Mouse (Mus musculus): ENCODE results near the gene Vamp5.

Vamp5 gene

DNA sequence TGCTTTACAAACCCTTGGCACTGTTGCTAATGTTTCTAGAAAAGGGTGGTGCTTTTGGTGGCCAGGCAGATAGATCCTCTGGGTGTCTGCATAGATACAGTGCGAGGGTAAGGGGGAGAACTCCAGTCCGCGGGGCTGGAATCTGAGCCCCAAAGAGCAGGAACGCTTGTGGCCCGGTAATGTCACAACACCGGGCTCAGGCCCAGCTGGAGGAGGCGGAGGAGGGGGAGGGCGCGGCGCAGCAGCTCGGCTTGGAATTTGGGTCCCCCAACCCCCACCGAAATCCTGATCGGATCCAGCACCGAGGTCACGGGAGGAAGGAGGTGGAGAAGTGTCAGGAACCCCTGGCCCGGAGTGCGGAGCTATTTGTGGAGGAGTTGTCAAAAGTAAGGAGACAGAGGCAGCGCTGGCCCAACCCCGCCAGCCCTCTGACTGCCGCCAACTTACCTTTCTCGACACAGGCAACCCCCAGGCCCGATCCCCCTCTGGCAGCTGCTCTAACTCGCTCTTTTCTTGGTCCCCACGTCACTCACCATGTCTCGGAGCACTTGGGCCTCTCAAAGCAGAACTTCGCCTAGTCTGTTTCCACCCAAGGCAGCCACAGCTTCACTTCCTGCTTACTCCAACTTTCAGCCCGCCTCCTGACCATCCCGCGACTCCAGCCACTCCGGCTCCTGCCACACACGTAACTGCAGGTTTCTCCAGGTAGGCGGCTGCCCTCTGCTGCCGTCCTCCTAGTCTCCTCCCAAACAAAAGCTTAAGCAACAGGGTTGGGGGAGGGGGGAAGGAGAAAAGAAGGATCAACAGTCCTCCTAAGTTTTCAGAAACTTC lies 9.9 kb upstream of the Vamp5 start, which contains the start of gene Vamp8:
Gene Vamp8 (minus strand): TSS at position 763 of the 831 bp plus-strand sequence.
- peak; percentile 71 for DNase-seq (ENCODE audit: extremely low spot score, low spot score)

DNA sequence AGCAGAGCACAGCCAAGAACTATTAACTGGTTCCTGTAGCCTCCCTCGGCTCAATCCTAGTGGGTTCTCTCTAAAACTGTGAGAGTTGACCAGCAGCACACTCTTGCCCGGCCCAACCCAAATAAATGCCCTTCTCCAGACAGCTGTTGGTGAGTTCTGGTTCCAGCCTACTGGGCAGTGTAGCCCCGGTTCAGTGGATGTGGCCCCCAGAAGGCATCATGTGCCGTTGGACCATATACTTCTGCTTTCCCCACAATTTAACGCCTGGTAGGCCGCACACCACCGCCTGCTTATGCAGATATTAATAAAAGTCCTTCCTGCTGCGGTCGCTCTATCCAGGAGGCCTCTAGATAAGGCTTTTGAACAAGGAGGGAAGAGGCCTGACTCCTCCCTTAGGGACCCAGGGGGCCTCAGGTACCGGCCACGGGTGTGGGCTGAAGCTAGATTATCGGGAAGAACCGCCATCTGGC lies 9.2 kb upstream of the Vamp5 start:
- DNase-seq (ENCODE audit: extremely low spot score, low spot score), result no peak

DNA sequence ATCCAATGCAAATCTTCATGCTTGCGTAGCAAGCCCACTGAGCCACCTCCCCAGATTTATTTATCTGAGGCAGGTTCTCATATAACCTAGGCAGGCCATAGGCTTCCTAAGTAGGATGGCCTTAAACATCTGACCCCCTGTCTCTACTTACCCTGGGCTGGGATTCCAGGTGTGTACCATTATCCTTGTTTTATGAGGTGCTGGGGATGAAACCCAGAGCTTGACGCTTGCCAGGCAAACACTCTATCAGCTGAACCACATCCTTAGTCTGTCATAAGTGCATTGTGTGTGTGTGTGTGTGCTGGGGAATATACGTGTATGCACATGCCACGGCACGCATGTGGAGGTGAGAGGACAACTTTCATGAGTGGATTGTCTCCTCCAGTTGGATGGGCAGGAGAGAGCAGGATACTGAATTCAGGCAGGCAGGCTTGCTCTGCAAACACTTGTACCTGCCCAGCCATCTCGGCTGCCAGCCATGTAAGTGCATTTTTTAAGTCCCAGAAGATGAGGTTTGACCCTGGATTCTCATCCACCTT lies 8.6 kb upstream of the Vamp5 start:
- DNase-seq (ENCODE audit: extremely low spot score, low spot score), result no peak

DNA sequence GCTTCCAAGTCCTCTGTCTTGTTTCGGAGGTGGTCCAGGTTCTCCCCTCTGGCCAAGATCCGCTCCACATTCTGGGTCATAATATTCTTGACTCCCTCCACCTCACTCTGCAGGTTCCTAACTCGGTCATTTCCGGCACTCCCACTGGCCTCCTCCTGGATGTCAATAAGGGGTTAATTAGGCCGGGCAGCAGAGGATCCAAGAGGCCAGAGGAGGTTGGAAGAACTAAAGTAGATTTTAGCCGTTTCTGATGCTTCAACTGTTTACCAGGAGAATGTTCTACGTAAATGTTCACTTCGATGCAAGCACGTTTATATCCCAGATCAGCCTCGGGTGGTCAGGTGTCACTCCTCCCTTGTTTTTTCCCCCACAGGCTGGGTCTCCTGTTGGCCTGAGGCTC lies 8.0 kb upstream of the Vamp5 start:
- no peak for DNase-seq (ENCODE audit: extremely low spot score, low spot score)

DNA sequence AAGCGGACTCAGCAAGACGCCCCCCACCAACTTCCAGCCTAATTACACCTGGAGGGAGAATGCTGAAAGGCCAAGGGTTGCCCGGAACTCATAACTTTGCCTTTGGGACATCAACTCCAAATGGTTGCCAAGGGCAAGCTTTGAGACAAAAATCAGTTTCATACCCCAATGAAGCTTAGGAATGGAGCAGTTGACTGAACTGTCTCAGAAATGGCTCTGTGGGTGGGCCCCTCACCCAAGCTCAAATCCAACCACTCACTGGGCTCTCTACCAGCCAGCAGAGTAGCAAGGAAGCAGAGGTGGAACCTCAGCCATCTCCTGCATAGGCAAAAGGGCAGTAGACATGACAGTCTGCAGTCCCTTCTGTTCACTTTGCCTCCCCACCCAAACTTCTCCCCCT lies 7.5 kb upstream of the Vamp5 start:
- no peak for DNase-seq (ENCODE audit: extremely low spot score, low spot score)

DNA sequence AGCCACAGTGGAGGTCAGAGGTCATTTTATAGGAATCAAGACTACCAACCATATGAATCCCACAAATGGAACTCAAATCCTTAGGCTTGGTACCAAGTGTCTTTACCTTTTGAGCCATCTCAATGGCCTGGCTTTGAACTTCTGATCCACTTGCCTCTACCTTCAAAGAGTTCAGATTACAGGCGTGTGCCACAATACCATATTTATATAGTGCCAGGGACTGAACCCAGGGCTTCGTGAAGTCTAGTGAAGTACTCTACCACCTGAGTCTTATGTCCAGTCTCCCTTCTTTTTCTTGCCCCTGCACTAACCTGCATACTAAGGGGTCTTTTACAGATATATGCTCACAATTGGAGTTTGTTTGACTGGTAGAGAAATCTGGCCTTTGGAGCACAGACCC lies 6.3 kb upstream of the Vamp5 start:
- no peak for DNase-seq (ENCODE audit: extremely low spot score, low spot score)

DNA sequence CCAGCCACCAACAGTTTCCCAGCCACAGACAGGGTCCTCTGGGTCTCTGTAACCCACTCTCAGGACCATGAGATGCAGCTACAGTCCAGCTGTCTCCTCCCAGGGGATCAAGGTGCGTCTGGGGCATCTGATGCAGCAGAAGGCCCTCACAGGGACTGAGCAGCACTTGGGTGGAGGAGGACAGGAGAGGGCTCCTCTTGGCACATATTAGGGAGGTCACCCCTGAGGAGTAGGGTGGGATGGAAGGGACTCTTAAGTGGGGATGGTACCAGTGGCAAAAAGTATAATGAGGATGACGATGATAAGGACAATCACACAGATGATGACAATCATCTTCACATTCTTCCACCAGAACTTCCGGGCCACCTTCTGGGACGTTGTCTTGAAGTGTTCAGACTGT lies 5.0 kb upstream of the Vamp5 start:
- DNase-seq (ENCODE audit: extremely low spot score, low spot score), result no peak

DNA sequence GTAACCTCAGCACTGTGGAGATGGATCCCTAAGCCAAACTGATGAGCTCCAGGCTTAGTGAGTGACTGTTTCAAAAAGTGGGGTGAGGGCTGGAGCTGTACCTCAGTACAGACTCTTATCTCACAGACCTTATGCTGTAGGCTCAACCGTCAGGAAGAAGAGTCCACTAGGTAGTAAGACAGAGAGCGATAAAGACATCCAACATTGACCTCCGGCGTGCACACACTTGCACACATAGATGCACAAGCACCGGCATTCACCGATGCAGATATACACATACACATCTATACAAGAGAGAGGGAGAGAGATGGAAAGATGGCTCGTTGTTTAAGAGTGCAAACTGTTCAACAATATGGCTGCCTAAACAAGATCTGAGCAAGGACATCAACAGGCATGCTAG lies 3.7 kb upstream of the Vamp5 start:
- no peak for DNase-seq (ENCODE audit: extremely low spot score, low spot score)

DNA sequence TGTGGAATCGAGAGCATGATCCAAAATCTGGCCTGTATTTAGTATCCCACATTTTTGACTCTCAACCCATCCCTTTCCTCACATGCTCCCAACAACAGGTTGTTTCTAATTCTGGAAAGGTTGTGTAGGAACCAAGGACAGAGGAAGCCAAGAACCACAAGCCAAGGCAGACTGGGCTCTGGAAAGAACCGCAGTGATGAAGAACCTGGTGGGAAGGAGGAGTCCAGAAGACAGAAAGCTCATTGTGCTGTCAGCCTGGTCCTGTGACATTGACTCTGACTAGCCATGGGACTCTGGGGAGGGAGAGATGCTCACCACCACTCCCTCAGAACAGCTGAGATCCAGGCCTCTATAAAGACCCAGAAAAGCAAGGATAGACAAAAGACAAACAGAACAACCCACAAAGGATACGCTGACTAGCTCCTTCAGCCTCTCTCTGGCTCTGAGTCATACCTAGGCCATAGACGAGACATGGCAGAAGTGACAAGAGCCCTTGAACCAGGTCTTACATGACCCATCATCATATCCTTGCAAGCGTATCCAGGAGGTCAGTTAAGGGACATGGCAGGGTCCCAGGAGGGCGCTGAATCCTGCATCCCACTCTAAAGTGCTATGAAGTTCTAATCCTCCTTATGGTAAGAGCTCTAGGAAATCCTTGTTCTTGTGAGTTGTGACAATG lies 3.0 kb upstream of the Vamp5 start:
- no peak for DNase-seq (ENCODE audit: extremely low spot score, low spot score)

DNA sequence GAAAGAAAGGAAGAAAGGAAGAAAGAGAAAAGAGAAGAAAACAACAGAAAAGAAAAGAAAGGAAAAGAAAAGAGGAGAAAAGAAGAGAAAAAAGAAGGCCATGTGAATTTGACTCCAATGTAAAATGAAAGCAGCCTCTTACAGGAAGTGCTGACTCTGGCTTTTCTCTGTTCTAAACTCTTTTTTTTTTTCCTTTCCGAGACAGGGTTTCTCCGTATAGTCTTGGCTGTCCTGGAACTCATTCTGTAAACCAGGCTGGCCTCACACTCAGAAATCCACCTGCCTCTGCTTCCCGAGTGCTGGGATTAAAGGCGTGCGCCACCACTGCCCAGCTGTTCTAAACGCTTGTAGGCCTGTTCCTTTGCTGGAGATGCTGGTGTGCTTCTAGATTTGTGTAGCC lies 2.2 kb upstream of the Vamp5 start:
- no peak for DNase-seq (ENCODE audit: extremely low spot score, low spot score)

DNA sequence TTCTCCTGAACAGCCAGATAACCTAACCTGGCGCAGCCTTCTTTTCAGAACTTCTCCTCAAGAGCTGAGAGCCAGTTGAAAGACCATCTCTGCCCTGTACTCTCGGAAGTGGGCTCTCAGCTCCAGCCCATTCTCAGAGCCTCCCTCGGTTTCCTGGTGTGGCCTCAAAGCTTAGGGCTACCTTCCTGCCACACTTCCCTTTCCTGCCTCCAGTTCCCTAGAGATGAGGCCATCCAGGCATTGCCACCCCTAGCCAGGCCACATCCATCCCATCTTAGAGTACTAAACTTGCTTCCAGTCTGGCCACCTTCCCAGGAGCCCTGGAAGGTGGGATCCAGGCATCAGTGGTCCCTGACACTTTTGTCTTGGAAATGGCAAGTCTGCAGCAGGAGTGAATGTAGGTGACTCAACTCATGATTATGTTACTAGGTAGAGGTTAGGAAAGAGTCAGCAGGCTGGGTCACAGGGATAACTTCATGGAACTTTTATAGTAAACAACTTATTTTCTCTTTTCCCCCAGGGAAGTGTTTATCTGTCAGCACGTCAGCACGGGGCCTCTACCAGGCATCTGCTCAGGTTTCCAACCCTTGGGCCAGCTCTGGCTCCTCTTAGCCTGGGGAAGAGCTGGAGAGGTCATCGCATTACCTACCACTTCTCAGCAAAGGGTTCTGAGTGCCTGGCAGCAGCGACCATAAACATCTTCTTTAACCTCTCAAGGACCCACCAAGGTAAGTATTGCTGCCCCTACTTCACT lies 714 bp downstream of the Vamp5 start:
- DNase-seq (ENCODE audit: extremely low spot score, low spot score), result no peak

DNA sequence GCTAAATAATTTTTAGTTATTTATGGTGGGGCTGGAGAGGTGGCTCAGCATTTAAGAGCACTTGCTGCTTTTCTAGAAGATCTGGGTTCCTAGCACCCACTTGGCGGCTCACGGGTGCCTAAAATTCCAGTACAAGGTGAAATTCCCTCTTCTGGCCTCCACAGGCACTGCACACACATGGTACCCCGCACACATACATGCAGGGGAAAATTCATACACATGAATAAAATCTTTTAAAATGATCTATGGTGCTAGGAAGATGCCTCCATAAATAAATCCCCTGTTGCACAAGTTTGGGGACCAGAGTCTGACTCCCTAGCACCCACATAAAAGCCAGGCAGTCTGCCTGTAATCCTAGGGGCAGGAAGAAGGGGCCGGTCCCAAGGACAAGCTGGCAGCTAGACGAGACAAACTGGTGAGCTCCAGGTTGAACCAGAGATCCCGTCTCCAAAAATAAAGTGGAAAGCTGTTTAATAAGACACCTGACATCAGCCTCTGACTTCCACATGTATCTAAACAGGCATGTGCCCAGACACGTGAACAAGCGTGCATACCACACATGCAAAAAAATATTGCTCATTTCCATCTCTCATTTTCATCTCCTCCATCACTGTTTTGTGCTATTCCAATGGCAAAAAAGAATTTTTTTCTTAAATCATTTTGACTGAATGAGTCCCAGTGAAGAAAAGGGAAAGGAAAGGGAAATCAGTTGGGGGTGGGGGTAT lies 1.6 kb downstream of the Vamp5 start:
- no peak for DNase-seq (ENCODE audit: extremely low spot score, low spot score)

DNA sequence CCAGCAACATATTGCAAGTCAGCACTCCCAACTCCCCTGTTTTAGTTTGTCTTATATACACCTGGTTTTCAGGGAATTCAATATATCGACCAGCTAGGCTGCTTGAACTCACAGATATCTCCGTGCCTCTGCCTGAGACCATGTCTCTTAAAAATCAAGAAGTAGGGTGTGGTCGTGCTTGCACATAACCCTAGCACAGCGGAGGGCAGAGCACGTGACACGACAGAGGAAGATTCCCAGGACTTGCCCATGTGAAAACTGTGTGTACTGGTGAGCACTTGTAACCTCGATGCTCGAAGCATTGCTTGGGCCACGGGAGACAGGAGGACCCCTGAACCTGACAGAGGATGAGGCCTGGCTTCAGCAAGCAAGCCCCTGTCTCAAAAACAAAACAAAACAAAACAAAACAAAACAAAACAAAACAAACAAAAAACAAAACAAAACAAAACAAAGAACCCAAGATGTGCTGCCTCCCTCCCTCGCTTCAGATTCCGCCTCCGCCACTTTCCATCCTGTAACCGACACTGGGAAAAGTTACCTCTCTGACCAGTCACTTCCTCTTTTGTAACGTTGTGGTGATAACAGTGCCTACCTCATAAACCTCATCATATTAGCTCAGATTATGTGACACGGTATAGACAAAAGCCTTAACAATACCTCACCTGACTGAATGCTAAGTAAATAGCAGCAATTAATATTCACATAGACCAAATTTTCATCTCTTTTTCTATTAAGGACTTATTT lies 5.3 kb downstream of the Vamp5 start:
- DNase-seq (ENCODE audit: extremely low spot score, low spot score), result no peak

DNA sequence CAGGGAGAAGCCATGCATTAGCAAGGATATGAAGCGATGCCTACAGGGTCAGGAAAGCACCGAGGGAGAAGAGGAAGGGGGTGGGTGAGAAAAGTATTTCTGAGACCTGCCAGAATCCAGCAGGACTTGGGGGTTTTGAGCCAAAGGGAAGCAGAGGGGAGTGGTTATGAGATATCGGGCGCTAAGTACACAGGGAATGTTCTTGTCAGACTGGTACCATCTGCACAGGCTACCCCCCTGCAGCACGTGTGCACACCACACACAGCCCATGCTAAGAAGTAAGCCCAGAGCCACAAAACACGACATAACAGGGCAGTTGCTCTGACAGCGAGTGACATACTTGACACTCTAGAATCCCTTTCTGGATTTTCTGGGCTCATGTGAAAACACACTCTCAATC lies 6.1 kb downstream of the Vamp5 start:
- DNase-seq (ENCODE audit: extremely low spot score, low spot score), result no peak

DNA sequence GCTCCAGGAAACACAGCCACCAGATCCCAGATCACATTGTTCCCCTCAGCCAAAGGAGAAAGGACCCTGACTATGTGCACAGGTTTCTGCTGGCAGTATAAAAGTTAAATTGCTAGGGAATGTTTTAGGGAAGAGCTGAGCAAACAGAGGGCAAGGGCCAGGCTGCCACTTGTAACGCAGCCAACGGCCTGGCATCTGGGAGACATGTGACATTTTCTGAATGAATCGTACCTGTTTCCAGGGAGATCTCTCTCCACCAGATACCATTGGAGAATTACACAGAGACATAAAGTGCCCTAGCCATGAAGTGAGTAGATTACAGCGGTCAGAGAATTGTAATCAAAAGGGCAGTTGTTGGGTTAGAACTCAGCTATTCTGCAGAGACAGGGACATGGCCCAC lies 7.1 kb downstream of the Vamp5 start:
- no peak for DNase-seq (ENCODE audit: extremely low spot score, low spot score)

DNA sequence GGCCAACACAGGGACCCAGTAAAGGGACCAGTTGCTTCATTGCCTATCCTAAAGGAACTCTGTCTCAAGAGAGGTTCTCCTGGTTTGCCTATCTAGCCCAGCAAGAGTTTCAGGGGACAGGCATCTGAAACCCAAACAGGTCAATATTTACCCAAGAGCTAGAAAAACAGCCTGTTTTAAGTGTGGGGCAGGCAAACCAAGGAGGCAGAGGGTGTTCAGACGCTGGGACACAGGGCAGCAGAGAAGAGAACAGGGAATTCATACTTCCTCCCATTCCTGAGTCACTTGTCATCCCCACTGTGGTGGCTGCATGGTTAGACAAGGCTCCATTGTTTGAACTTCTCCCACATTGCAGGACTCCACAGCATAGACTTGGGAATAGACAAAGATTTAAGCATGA lies 8.7 kb downstream of the Vamp5 start:
- DNase-seq (ENCODE audit: extremely low spot score, low spot score), result no peak

DNA sequence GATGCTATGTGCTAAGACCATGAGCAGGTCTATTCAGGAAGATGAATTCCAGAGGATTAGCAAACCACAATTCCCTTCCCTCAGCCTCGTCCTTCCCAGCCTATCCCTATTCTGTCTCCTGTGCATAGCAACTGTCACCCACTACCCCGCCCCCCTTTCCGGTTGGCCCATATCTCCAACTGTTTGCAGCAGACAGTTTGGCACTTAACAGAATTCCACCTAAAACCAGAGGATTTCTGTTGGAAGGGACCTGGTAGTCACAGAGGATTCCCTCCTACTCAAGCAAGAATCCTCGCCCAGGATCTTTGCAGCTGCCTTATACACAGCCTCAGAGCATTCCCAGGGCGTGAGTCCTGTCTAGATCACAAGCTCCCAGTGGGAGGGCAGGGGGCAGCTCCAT lies 9.1 kb downstream of the Vamp5 start:
- no peak for DNase-seq (ENCODE audit: extremely low spot score, low spot score)

DNA sequence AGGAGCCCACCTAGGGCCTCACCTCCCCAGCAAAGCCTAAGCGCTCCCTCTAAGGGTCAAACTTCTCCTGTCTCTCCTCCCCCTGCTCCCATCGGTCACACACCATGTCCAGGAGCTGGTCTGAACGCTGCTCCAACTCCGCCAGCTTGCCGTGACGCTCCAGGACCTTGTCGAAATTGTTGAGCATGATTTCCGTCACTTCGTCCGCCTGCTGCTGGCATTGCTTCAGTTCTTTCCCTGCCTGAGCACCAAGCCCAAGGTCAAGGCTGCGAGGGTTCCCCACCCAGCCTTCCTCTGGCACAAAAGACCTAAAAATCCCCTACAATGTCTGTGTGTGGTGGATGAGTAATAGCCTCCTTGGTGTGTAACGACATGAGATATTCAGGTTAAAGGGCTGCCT lies 10.2 kb downstream of the Vamp5 start:
- DNase-seq (ENCODE audit: extremely low spot score, low spot score), result no peak

DNA sequence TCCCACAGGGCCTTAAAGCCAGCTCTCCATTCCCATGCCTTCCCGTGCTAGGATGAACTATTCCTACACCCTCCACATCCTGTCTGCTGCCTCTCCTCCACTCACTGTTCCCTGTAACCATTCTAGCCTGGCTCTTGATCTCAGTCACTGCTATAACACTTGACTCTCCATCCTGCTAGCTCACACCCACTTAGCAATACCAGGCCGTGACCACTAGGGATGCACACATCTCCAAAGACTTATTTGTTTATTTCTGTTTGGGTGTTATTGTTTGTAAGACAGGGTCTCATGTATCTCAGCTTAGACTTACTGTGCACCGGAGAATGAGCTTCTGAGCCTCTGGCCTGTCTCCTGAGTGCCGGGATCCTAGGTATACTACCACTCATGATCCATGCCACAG lies 10.7 kb downstream of the Vamp5 start:
- no peak for DNase-seq (ENCODE audit: extremely low spot score, low spot score)

DNA sequence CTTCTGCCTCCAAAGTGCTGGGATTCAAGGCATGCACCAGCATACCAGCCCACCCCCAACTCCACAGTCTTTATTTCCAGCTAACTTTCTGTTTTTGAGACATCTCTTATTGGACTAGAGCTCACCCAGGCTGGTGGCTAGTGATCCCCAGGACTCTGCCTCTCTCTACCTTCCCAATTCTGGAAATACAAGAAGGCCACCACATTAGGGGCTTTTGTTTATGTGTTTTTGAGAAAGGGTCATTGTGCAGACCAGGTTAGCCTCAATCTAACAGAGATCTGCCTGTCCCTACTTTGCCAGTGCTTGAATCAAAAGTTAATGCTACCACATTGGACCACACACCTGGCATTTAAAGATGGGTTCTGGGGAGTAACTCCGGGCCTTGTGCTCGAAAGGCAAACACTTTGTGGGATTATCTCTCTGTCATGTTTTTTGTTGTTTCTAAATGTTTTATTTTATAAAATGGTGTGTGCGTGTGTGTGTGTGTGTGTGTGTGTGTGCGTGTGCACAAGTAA lies 12.8 kb downstream of the Vamp5 start:
- DNase-seq (ENCODE audit: extremely low spot score, low spot score), result no peak

Data from neural tube, embryonic 10.5 days (tissue).